Mouse (Mus musculus): Measurements from ENCODE around the gene Gbp5. TPM values are rescaled to one million over a fixed set of nuclear protein-coding genes. Genes with fewer than 3 reads are reported as not detected.
"Not testable (repeated sequence)": the region's sequence is repeated elsewhere in the genome, so short reads cannot be mapped to it uniquely, and the experiment has no call there.

The Gbp5 gene
- polyA plus RNA-seq, 1 experiment from 2014 or later, result 0.21 TPM

DNA sequence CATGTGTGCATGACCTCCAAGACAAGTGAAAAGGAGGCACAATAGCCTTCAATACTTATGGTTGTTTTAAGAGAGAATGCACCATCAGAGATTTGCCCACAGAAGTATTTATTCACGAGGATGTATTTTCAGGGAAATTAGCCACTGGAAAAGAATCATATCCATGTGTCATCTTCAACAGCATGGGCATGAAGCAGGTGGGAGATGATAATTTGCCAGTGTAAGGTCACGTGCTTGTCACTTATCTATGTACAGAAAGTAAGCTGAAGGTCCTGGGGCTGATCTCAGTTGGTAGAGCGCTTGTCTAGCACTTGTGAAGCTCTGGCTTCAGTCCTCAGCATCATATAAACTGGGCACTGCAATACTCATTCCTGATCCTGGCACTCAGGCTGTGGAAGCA, 37.8 kb downstream of the Gbp5 start:
- 83% methylated on average over 3 of the region's 3 CpGs for WGBS
- ATAC-seq (replicated peaks; ENCODE audit: extremely low read depth, insufficient read depth, low FRiP score), result no peak
- H3K27me3 ChIP-seq (ENCODE audit: control insufficient read depth, insufficient read depth, low read length), result no peaks in the 10 kb centered on the region
- no peaks in the 10 kb centered on the region for H3K36me3 ChIP-seq (ENCODE audit: control insufficient read depth, insufficient read depth)
- no peak overlapping the region for H3K27ac ChIP-seq (ENCODE audit: low read length)
- H3K4me3 ChIP-seq (ENCODE audit: low read length), result no peak overlapping the region
- no peaks in the 10 kb centered on the region for H3K4me1 ChIP-seq (ENCODE audit: control insufficient read depth, insufficient read depth, low read length)
- H3K9me3 ChIP-seq (replicated peaks; ENCODE audit: control insufficient read depth, low read length), result no peaks in the 10 kb centered on the region
- H3K4me2 ChIP-seq (ENCODE audit: low read depth, low read length), result no peak overlapping the region
- H3K9ac ChIP-seq (ENCODE audit: low read length), result no peak overlapping the region

DNA sequence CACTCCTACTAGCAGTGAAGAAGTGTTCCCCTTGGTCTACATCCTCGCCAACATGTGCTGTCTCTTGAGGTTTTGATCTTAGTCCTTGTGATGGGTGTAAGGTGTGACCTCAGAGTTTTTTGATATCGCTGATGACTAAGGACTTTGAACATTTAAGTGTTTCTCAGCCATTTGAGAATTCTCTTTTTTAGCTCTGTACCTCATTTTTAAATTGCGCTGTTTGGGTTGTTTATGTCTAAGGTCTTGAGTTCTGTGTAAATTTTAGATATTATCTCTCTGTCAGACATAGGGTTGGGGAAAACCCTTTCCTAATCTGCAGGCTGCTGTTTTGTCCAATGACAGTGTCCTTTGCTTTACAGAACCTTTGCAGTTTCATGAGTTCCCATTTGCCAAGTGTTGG, 39.4 kb downstream of the Gbp5 start:
- Histone ChIP-seq H3K27me3 (ENCODE audit: control insufficient read depth, insufficient read depth, low read length) (no peaks in the 10 kb centered on the region), H3K4me3 (ENCODE audit: low read length) (no peak overlapping the region), H3K27ac (ENCODE audit: low read length) (no peak overlapping the region), H3K36me3 (ENCODE audit: control insufficient read depth, insufficient read depth) (no peaks in the 10 kb centered on the region), H3K9me3 (replicated peaks; ENCODE audit: control insufficient read depth, low read length) (no peaks in the 10 kb centered on the region), H3K4me1 (ENCODE audit: control insufficient read depth, insufficient read depth, low read length) (no peaks in the 10 kb centered on the region), H3K4me2 (ENCODE audit: low read depth, low read length) (no peak overlapping the region), H3K9ac (ENCODE audit: low read length) (no peak overlapping the region)
- 76% methylated on average over 3 of the region's 3 CpGs for WGBS
- no peak for ATAC-seq (replicated peaks; ENCODE audit: extremely low read depth, insufficient read depth, low FRiP score)

DNA sequence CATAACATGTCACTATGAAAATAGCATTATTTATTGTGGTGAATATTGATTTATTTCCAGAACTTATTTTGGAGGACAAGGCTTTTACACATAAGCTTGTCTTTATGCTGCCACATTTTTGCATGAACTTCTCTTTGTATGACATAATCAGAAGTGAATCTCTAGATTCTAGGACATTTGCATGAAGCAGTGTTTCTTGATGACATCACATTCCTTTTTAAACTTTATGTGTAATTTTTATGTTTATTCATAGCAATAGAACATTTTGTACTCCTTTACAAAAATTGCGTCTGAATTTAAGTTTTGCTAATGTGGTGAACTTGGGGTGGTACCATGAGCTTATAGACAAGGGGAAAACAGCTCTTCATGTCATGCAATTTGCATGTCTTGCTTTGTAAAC, 41.9 kb downstream of the Gbp5 start:
- Histone ChIP-seq H3K4me2 (ENCODE audit: low read depth, low read length) (no peak overlapping the region), H3K4me3 (ENCODE audit: low read length) (no peak overlapping the region), H3K27ac (ENCODE audit: low read length) (no peak overlapping the region), H3K4me1 (ENCODE audit: control insufficient read depth, insufficient read depth, low read length) (no peaks in the 10 kb centered on the region), H3K27me3 (ENCODE audit: control insufficient read depth, insufficient read depth, low read length) (no peaks in the 10 kb centered on the region), H3K9ac (ENCODE audit: low read length) (no peak overlapping the region), H3K36me3 (ENCODE audit: control insufficient read depth, insufficient read depth) (no peaks in the 10 kb centered on the region), H3K9me3 (replicated peaks; ENCODE audit: control insufficient read depth, low read length) (no peaks in the 10 kb centered on the region)
- WGBS, result 69% methylated on average over 1 of the region's 1 CpGs
- no peak for ATAC-seq (replicated peaks; ENCODE audit: extremely low read depth, insufficient read depth, low FRiP score)

DNA sequence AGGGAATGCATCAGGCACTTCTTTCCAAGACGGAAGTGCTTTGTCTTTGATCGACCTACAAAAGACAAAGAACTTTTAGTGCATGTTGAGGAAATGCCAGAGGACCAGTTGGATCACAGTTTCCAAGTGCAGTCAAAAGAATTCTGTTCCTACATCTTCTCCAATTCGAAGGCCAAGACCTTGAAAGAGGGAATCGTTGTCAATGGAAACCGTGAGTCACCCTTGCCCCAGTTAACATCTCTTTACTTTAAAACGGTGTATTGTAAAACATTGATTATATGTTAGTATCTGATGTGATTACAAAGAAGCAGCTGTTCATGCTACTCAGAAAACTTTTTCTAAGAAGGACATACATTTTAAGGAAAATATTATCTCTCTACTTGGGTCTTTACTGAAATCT, 47.6 kb downstream of the Gbp5 start:
- Histone ChIP-seq H3K9ac (ENCODE audit: low read length) (no peak overlapping the region), H3K4me3 (ENCODE audit: low read length) (no peak overlapping the region), H3K9me3 (replicated peaks; ENCODE audit: control insufficient read depth, low read length) (no peaks in the 10 kb centered on the region), H3K4me2 (ENCODE audit: low read depth, low read length) (no peak overlapping the region), H3K36me3 (ENCODE audit: control insufficient read depth, insufficient read depth) (no peaks in the 10 kb centered on the region), H3K27me3 (ENCODE audit: control insufficient read depth, insufficient read depth, low read length) (no peaks in the 10 kb centered on the region), H3K27ac (ENCODE audit: low read length) (no peak overlapping the region), H3K4me1 (ENCODE audit: control insufficient read depth, insufficient read depth, low read length) (no peaks in the 10 kb centered on the region)
- WGBS, result 71% methylated on average over 6 of the region's 6 CpGs
- no peak for ATAC-seq (replicated peaks; ENCODE audit: extremely low read depth, insufficient read depth, low FRiP score)

DNA sequence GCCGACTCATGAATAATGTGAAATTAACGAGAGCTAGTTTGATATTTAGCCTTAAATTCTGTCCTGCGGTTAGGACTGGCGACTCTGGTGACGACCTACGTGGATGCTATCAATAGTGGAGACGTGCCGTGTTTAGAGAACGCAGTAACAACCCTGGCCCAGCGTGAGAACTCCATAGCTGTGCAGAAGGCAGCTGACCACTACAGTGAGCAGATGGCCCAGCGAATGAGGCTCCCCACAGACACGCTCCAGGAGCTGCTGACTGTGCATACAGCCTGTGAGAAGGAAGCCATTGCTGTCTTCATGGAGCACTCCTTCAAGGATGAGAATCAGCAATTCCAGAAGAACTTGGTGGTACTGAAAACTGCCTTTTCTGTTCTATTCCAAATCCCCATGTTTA, 49.0 kb downstream of the Gbp5 start:
- 84% methylated on average over 12 of the region's 12 CpGs for WGBS
- H3K9me3 ChIP-seq (replicated peaks; ENCODE audit: control insufficient read depth, low read length); H3K4me2 ChIP-seq (ENCODE audit: low read depth, low read length); H3K27me3 ChIP-seq (ENCODE audit: control insufficient read depth, insufficient read depth, low read length); H3K36me3 ChIP-seq (ENCODE audit: control insufficient read depth, insufficient read depth); ATAC-seq (replicated peaks; ENCODE audit: extremely low read depth, insufficient read depth, low FRiP score); H3K27ac ChIP-seq (ENCODE audit: low read length); H3K4me1 ChIP-seq (ENCODE audit: control insufficient read depth, insufficient read depth, low read length); H3K4me3 ChIP-seq (ENCODE audit: low read length); H3K9ac ChIP-seq (ENCODE audit: low read length): not testable (repeated sequence)

DNA sequence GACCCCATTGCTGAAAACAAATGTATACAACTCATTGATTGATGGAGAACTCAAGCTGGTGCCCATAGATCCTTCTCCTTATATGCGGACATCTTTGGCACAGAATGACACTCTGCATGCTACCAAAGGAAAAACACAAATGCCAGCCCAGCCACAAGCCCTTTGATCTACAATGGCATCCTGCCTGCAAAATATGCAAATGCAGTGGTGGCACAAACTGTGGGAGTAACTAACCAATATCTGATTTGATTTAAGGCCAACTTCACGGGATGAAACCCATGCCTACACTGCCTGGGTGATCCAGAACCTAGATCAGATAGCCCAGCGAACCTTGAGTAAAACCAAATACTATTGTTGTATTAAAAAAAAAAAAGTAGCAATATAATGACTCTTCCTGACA, 52.9 kb downstream of the Gbp5 start:
- no peaks in the 10 kb centered on the region for H3K36me3 ChIP-seq (ENCODE audit: control insufficient read depth, insufficient read depth)
- no peak overlapping the region for H3K4me2 ChIP-seq (ENCODE audit: low read depth, low read length)
- no peak for ATAC-seq (replicated peaks; ENCODE audit: extremely low read depth, insufficient read depth, low FRiP score)
- H3K27me3 ChIP-seq (ENCODE audit: control insufficient read depth, insufficient read depth, low read length), result no peaks in the 10 kb centered on the region
- H3K9ac ChIP-seq (ENCODE audit: low read length), result no peak overlapping the region
- no peaks in the 10 kb centered on the region for H3K9me3 ChIP-seq (replicated peaks; ENCODE audit: control insufficient read depth, low read length)
- 74% methylated on average over 3 of the region's 3 CpGs for WGBS
- no peaks in the 10 kb centered on the region for H3K4me1 ChIP-seq (ENCODE audit: control insufficient read depth, insufficient read depth, low read length)
- no peak overlapping the region for H3K27ac ChIP-seq (ENCODE audit: low read length)
- H3K4me3 ChIP-seq (ENCODE audit: low read length), result no peak overlapping the region

DNA sequence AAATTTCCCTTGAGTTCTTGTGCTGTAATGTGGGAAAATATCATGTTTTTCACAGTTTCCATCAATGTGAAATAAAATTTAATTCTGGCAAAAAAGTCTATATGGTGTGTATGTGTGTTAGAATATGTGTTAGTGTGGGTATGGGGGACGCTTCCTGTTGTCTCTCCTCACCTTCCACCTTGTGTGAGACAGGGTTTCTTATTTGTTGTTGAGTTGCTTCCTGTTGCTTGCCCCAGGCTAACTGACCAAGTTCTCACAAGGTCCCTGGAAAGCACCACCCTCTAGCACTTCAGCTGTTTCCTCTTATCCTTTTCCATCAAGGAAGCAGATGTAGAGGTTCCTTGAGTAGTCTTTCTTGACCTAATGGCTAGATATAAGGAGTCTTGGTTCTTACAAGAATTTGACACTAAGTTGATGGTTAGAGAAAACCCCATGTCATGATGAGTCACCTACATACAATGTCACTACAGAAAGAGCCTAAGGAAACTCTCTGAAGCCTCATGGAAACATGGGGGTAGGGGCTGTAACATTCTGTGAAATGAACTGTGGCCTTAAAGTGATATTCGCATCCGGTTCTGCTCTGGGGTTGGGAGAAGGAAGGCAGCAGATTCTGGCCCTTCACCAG, 56.4 kb downstream of the Gbp5 start:
- ATAC-seq (replicated peaks; ENCODE audit: extremely low read depth, insufficient read depth, low FRiP score), result no peak
- WGBS, result 76% methylated on average over 3 of the region's 3 CpGs
- Histone ChIP-seq H3K27ac (ENCODE audit: low read length) (no peak overlapping the region), H3K9ac (ENCODE audit: low read length) (no peak overlapping the region), H3K4me2 (ENCODE audit: low read depth, low read length) (no peak overlapping the region), H3K36me3 (ENCODE audit: control insufficient read depth, insufficient read depth) (no peaks in the 10 kb centered on the region), H3K9me3 (replicated peaks; ENCODE audit: control insufficient read depth, low read length) (no peaks in the 10 kb centered on the region), H3K4me1 (ENCODE audit: control insufficient read depth, insufficient read depth, low read length) (no peaks in the 10 kb centered on the region), H3K4me3 (ENCODE audit: low read length) (no peak overlapping the region), H3K27me3 (ENCODE audit: control insufficient read depth, insufficient read depth, low read length) (no peaks in the 10 kb centered on the region)

DNA sequence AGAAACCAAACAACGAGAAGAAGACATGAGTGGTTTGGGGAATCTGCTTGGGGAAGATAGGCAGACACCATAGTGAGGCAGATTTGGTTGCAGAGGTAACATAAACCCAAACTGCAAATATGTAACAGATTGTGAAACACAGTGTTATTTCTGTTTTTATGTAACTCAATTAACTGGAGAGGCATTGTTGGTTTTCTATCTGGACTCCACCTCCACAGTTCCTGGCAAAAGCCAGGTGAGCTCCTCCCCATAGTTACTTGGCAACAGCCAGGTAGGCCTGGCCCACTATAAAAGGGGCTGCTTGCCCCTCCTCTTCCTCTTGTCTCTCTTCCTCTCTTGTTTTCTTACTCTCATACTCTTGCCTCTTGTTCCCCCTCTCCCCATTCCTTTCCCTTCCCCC, 60.8 kb downstream of the Gbp5 start:
- Histone ChIP-seq H3K4me1 (ENCODE audit: control insufficient read depth, insufficient read depth, low read length) (0 out of 2 replicates have a peak, but pooled peaks cover under 1% of the 10 kb centered on the region), H3K27me3 (ENCODE audit: control insufficient read depth, insufficient read depth, low read length) (no peaks in the 10 kb centered on the region), H3K27ac (ENCODE audit: low read length) (no peak overlapping the region), H3K9me3 (replicated peaks; ENCODE audit: control insufficient read depth, low read length) (no peaks in the 10 kb centered on the region), H3K9ac (ENCODE audit: low read length) (no peak overlapping the region), H3K4me3 (ENCODE audit: low read length) (no peak overlapping the region), H3K4me2 (ENCODE audit: low read depth, low read length) (no peak overlapping the region), H3K36me3 (ENCODE audit: control insufficient read depth, insufficient read depth) (no peaks in the 10 kb centered on the region)
- no peak for ATAC-seq (replicated peaks; ENCODE audit: extremely low read depth, insufficient read depth, low FRiP score)
- 61% methylated on average over 1 of the region's 1 CpGs for WGBS

DNA sequence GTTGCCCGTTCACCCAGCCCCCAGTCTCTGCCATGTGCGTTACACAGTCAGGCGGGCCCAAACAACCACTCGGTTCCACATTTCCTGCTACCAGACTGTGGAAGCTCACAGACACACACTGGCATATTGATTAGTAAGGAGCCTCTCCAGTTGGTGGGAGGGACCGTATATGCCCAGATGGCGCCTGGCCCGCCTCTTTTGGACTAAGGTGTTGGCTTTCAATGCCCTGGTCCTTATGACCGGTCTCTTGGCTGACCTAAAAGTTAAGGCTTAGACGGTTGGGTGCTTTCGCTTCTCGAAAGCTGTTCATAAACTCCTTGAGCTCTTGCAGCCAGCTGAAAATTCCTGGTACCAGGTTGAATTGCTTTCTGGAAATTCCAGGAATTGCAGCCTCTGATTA, 61.8 kb downstream of the Gbp5 start:
- no peak for ATAC-seq (replicated peaks; ENCODE audit: extremely low read depth, insufficient read depth, low FRiP score)
- Histone ChIP-seq H3K27ac (ENCODE audit: low read length) (no peak overlapping the region), H3K9ac (ENCODE audit: low read length) (no peak overlapping the region), H3K36me3 (ENCODE audit: control insufficient read depth, insufficient read depth) (no peaks in the 10 kb centered on the region), H3K9me3 (replicated peaks; ENCODE audit: control insufficient read depth, low read length) (no peaks in the 10 kb centered on the region), H3K27me3 (ENCODE audit: control insufficient read depth, insufficient read depth, low read length) (no peaks in the 10 kb centered on the region), H3K4me1 (ENCODE audit: control insufficient read depth, insufficient read depth, low read length) (peaks cover 6% of the 10 kb centered on the region; the same call in 1 of the 2 replicates), H3K4me2 (ENCODE audit: low read depth, low read length) (no peak overlapping the region), H3K4me3 (ENCODE audit: low read length) (no peak overlapping the region)
- 83% methylated on average over 11 of the region's 11 CpGs for WGBS

Data from heart, embryonic 16.5 days (tissue).